Mouse (Mus musculus) CH12.LX (cell line): ENCODE measurements around the gene Vat1l.

Experiments used
- CTCF ChIP-seq, 2 experiments: IDR thresholded peaks in 1 of 2; conservative IDR thresholded peaks in 1 of 2; 2 replicates each; pipeline ENCODE4 v1.5.1; 2011 to 2012; ENCODE audit warnings: low read depth in 2 of 2, low read length in 2 of 2, improper control_type of control experiment in 1 of 2, inconsistent platforms in 1 of 2, mild to moderate bottlenecking in 1 of 2, moderate library complexity in 1 of 2
- MEF2A ChIP-seq: IDR thresholded peaks from 2 replicates; pipeline ENCODE4 v1.6.1; 2014; ENCODE audit warnings: low read depth, mild to moderate bottlenecking, inconsistent platforms, low read length, improper control_type of control experiment, borderline replicate concordance
- NRF1 ChIP-seq: IDR thresholded peaks from 2 replicates; pipeline ENCODE4 v1.6.1; 2014; ENCODE audit warnings: low read depth, mild to moderate bottlenecking, inconsistent platforms, low read length, improper control_type of control experiment, moderate library complexity
- POLR2A ChIP-seq: IDR thresholded peaks from 2 replicates; pipeline ENCODE4 v1.6.1; 2011; ENCODE audit warnings: low read depth, mild to moderate bottlenecking, improper control_type of control experiment, low read length
- POLR2AphosphoS2 ChIP-seq: IDR thresholded peaks from 2 replicates; pipeline ENCODE4 v1.6.1; 2011; ENCODE audit warnings: low read depth, low read length, improper control_type of control experiment
- USF2 ChIP-seq: conservative IDR thresholded peaks from 2 replicates; pipeline ENCODE4 v1.6.1; 2011; ENCODE audit warnings: low read depth, low read length, improper control_type of control experiment
- ZKSCAN1 ChIP-seq: IDR thresholded peaks from 2 replicates; pipeline ENCODE4 v1.6.1; 2012; ENCODE audit warnings: low read depth, inconsistent platforms, low read length, improper control_type of control experiment, borderline replicate concordance

DNA sequence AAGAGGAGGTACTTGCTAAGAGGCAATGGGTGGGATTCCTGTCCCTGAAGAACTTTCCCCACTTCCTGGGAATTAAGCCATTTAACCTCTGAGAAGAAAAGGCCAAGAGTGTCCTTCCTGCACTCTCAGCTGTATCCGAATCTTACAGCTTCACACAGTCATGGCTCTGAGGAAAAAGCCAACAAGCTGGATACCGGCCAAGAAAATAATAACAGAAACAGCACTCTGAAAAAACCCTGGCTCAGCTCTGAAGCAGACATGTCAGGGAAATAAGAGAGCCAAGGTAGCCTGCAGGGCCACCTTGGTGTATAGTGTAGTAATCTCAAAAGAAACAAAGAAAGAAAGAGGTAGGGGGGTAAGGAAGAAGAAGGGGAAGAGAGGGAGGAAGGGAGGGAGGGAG is 6.4 kb upstream of the Vat1l start:
- TF ChIP-seq POLR2AphosphoS2 (no peak), NRF1 (no peak), USF2 (no peak), CTCF (conservative IDR thresholded peaks at IDR 0.05 in 1 of 2, IDR thresholded peaks at IDR 0.05 in 1 of 2; ENCODE audit: low read depth in 2 of 2, low read length in 2 of 2) (no peak), POLR2A (no peak), ZKSCAN1 (no peak), MEF2A (no peak)
